Mouse (Mus musculus) heart, embryonic 16.5 days (tissue): ENCODE data around the gene Syngr2. TPM values are rescaled to one million over a fixed set of nuclear protein-coding genes. Genes with fewer than 3 reads are reported as not detected.
"Not testable (repeated sequence)": the region's sequence is repeated elsewhere in the genome, so short reads cannot be mapped to it uniquely, and the experiment has no call there.

Source experiments
- ATAC-seq: fragments of 200-750 bp; cut with Nextera tagmentation; replicated peaks from 2 replicates; pipeline ENCODE4 v1.8.0; 2017; ENCODE audit warnings: moderate number of reproducible peaks; ENCODE audit not compliant: insufficient read depth, low FRiP score; ENCODE audit errors: extremely low read depth
- H3K27ac ChIP-seq: fragments of 300-500 bp; sonication (generic); 2 replicates; pipeline ENCODE4 v1.5.1; 2014; ENCODE audit warnings: mild to moderate bottlenecking, low read length, control low read depth, moderate library complexity
- H3K27me3 ChIP-seq: fragments of 300-500 bp; sonication (generic); 2 replicates; pipeline ENCODE4 v1.6.1; 2014; ENCODE audit warnings: low read length, mixed read lengths; ENCODE audit not compliant: control insufficient read depth, insufficient read depth
- H3K36me3 ChIP-seq: fragments of 300-500 bp; sonication (generic); 2 replicates; pipeline ENCODE4 v1.6.1; 2014; ENCODE audit not compliant: control insufficient read depth, insufficient read depth
- H3K4me1 ChIP-seq: fragments of 300-500 bp; sonication (generic); 2 replicates; pipeline ENCODE4 v1.6.1; 2014; ENCODE audit warnings: low read length, mixed read lengths; ENCODE audit not compliant: control insufficient read depth, insufficient read depth
- H3K4me2 ChIP-seq: fragments of 300-500 bp; sonication (generic); 2 replicates; pipeline ENCODE4 v1.6.1; 2014; ENCODE audit warnings: low read depth, mild to moderate bottlenecking, control low read depth, low read length
- H3K4me3 ChIP-seq: fragments of 300-500 bp; sonication (generic); 2 replicates; pipeline ENCODE4 v1.5.1; 2014; ENCODE audit warnings: mild to moderate bottlenecking, control low read depth, low read length
- H3K9ac ChIP-seq: fragments of 300-500 bp; sonication (generic); 2 replicates; pipeline ENCODE4 v1.6.1; 2014; ENCODE audit warnings: low read length, control low read depth
- H3K9me3 ChIP-seq: fragments of 300-500 bp; sonication (generic); replicated peaks from 2 replicates; pipeline ENCODE4 v1.6.1; 2016; ENCODE audit warnings: low read length; ENCODE audit not compliant: control insufficient read depth
- WGBS: fragments of 180-500 bp; shearing (Covaris S2); extraction: QIAGEN DNeasy Blood & Tissue Kit; methylation state at CpG from one replicate; pipeline ENCODE4 v1.1.7; 2014; 5-methylcytosine and 5-hydroxymethylcytosine counted together
- polyA plus RNA-seq: library from polyadenylated mRNA; unstranded; fragments of >200 nt; fragmentation: Nextera tagmentation; extraction: Ambion mirVana; gene quantifications from 2 replicates; pipeline ENCODE4 v1.2.1, GENCODE M21; 2015

The Syngr2 gene
- polyA plus RNA-seq, 1 experiment from 2014 or later = 133 TPM

DNA sequence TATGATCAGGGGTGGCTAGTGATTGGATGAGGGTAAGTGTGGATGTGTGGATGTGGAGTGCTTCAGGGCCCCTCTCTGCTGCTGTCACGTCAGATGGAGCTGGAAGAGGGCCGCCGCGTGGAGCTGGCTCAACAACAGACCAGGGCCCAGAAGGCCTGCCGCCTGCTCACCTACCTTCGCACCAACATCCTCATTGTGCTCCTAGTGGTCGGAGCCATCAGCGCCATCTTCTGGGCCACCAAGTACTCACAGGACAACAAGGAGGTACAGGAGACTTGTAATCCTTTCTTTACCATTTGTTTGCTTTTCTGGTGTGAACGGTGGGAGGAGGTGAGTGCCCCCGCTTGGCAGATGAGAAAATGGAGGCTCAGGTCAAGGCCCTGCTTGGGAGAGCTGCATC, 23.2 kb upstream of the Syngr2 start:
- H3K9me3 ChIP-seq = no peaks in the 10 kb centered on the region

DNA sequence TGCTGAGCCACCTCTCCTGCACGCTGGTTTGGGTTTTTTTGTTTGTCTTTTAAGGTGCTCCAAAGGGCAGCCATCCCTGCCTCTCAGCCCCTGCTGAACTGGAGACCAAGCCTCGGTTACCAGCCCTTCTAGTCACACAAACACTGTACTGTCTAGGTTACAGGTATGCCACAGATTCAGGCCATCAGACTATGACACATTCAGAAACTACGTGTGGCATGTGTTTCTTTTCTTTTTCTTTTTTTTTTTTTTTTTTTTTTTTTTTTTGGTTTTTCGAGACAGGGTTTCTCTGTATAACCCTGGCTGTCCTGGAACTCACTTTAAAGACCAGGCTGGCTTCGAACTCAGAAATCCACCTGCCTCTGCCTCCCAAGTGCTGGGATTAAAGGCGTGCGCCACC, 21.0 kb upstream of the Syngr2 start:
- not testable (repeated sequence) for H3K27ac ChIP-seq, H3K27me3 ChIP-seq, ATAC-seq, H3K9ac ChIP-seq, H3K36me3 ChIP-seq, H3K9me3 ChIP-seq, H3K4me3 ChIP-seq, H3K4me2 ChIP-seq
- H3K4me1 ChIP-seq = peaks cover 12% of the 10 kb centered on the region
- WGBS = 81% methylated on average over 7 of the region's 7 CpGs

More for the DNA sequence above, 23.2 kb upstream of the Syngr2 start:
- H3K9ac ChIP-seq = no peak overlapping the region
- no peaks in the 10 kb centered on the region; the same call in 1 of the 2 replicates for H3K27me3 ChIP-seq
- WGBS = 15% methylated on average over 10 of the region's 10 CpGs
- no peak overlapping the region for H3K4me3 ChIP-seq
- no peak overlapping the region for H3K4me2 ChIP-seq
- ATAC-seq = no peak
- no peak overlapping the region for H3K27ac ChIP-seq
- no peaks in the 10 kb centered on the region for H3K36me3 ChIP-seq
- H3K4me1 ChIP-seq = peaks cover 23% of the 10 kb centered on the region

DNA sequence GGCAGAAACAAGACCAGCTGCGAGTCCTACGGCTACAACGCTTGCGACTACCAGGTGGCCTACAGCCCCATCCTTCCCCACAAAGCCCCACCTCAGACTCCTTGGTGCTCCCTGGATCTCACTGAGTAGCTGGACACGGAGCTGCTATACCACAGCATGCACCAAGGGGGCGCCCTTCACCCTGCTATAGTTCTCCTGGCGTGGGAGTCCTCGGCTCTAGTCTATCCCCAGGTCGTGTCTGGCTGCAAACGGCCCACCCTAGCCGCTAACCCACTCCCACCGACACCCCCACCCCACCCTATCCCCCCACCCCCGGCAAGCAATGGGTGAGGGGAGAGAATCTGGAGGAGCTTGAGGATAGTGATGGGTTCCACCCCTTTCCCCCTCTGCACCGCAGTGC, 19.2 kb upstream of the Syngr2 start:
- 6% methylated on average over 13 of the region's 14 CpGs for WGBS
- Histone ChIP-seq H3K27me3 (no peaks in the 10 kb centered on the region), H3K4me2 (peak overlapping the region; percentile 55), H3K9ac (peak overlapping the region; percentile 42), H3K9me3 (no peaks in the 10 kb centered on the region), H3K4me1 (peaks cover 11% of the 10 kb centered on the region), H3K36me3 (no peaks in the 10 kb centered on the region), H3K27ac (no peak overlapping the region), H3K4me3 (peak overlapping the region; percentile 34)
- ATAC-seq = peak; percentile 15

DNA sequence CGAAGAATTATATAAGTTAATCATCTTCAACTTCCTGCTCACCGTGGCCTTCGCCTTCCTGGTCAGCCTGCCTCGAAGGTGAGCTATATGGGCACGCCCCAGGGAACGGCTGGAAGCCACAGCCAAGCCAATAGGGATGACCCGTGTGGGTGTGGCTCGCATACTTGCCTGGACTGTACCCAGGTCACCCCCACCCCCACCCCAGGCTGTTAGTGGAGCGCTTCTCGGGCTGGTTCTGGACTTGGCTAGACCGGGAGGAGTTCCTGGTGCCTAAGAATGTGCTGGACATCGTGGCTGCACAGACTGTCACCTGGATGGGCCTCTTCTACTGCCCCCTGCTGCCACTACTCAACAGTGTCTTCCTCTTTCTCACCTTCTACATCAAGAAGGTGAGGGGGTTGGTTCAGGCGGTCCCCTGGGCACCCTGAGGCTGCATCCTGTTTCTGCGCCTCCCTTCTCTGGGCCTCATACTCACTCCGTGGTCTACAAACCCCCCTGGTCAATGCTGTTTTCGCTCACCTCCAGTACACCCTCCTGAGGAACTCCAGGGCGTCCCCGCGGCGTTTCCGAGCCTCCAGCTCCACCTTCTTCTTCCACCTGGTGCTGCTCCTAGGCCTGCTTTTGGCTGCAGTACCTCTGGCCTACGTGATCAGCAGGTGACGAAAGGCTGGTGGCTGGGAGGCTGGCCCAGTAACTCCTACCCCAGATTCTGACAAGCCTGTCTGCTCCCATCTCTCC, 18.6 kb upstream of the Syngr2 start:
- WGBS = 32% methylated on average over 22 of the region's 23 CpGs
- Histone ChIP-seq H3K4me3 (peak overlapping the region; percentile 34), H3K4me2 (peak overlapping the region; percentile 55), H3K36me3 (no peaks in the 10 kb centered on the region), H3K27ac (no peak overlapping the region), H3K27me3 (no peaks in the 10 kb centered on the region), H3K9me3 (no peaks in the 10 kb centered on the region), H3K9ac (peak overlapping the region; percentile 42), H3K4me1 (peaks cover 11% of the 10 kb centered on the region)
- ATAC-seq = no peak; the same call in 1 of the 2 replicates

DNA sequence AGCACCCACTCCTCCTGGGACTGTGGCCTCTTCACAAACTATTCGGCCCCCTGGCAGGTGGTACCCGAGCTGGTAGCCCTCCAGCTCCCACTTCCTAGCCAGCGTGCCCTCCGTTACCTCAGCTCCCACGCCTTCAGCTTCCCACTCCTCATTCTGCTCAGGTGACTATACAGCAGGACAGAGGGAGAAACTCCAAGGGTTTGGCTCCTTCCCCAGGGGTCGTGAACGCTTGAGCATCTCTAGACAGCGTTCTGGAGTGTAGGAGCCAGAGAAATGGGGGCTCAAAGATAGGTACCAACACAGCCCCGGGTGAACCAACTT, 18.1 kb upstream of the Syngr2 start:
- H3K9ac ChIP-seq = no peak overlapping the region
- no peaks in the 10 kb centered on the region for H3K9me3 ChIP-seq
- ATAC-seq = no peak

DNA sequence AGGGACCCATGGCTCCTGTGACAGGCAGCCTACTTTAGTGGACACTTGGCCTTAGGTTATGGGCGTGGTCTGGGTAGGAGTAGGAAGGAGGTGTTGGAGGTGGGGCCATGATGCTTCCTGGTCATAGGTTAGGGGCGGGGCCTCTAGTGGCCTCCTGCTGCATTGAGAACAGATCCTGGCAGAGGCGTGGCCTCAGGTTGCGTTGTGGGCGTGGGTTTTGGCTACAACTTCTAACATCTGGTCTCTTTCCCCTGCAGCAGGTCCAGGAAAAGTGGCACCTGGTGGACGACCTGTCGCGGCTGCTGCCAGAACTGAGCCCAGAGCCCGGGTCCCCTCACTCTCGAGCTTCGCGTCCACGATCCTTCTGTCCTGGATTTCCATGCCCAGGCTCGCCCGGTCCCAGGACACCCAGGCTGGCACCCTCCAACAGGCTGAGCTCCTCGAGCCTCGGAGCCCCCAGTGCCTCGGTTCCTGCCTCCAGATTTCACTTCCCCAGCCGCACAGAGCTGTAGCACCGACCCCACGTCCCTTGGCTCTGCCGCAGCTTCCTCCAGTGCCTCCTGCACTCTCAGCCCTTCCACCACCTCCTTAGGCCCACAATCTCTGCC, 17.1 kb upstream of the Syngr2 start:
- Histone ChIP-seq H3K4me1 (peaks cover 11% of the 10 kb centered on the region), H3K4me2 (peak overlapping the region; percentile 66), H3K36me3 (no peaks in the 10 kb centered on the region), H3K27me3 (no peaks in the 10 kb centered on the region), H3K9me3 (no peaks in the 10 kb centered on the region), H3K4me3 (peak overlapping the region; percentile 37), H3K27ac (peak overlapping the region; percentile 53; the same call in 1 of the 2 replicates), H3K9ac (peak overlapping the region; percentile 67)
- 11% methylated on average over 22 of the region's 22 CpGs for WGBS
- ATAC-seq = no peak; the same call in 1 of the 2 replicates

More for the DNA sequence above, 18.1 kb upstream of the Syngr2 start:
- H3K4me3 ChIP-seq = no peak overlapping the region
- no peaks in the 10 kb centered on the region for H3K27me3 ChIP-seq
- WGBS = 79% methylated on average over 9 of the region's 9 CpGs
- H3K36me3 ChIP-seq = no peaks in the 10 kb centered on the region
- no peak overlapping the region for H3K27ac ChIP-seq
- H3K4me1 ChIP-seq = peaks cover 11% of the 10 kb centered on the region
- H3K4me2 ChIP-seq = no peak overlapping the region

DNA sequence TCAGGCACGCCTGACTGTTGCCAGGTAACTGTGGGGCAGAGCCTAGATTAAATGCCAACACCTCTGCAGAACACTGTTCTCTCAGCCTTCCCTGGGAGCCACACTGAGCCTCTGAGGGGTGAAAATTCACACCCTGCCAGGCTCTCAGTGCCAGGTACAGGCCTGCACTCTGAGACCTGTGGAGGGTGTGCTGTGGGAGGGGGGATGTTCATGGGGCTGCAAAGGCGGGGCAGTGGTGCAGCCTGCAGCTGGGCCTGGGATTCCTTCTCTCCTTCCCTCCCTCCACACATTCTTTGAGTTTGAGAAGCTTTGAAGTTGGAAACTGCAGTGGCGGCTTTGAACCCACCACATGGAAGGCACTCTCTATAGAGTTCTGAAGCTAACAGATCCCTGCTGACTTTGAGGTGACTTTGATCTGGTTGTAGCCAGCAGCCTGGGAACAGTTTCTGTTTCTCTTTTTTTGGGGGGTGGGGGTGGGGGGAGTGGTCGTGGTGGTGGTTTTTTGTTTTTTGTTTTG, 15.4 kb upstream of the Syngr2 start:
- no peaks in the 10 kb centered on the region for H3K27me3 ChIP-seq
- no peak overlapping the region for H3K4me3 ChIP-seq
- no peaks in the 10 kb centered on the region for H3K9me3 ChIP-seq
- no peak overlapping the region for H3K4me2 ChIP-seq
- no peak overlapping the region for H3K9ac ChIP-seq
- H3K4me1 ChIP-seq = peaks cover 18% of the 10 kb centered on the region
- H3K36me3 ChIP-seq = no peaks in the 10 kb centered on the region
- 53% methylated on average over 4 of the region's 4 CpGs for WGBS
- H3K27ac ChIP-seq = no peak overlapping the region
- ATAC-seq = 0 out of 2 replicates have a peak, but pooled peaks have one; percentile 16

DNA sequence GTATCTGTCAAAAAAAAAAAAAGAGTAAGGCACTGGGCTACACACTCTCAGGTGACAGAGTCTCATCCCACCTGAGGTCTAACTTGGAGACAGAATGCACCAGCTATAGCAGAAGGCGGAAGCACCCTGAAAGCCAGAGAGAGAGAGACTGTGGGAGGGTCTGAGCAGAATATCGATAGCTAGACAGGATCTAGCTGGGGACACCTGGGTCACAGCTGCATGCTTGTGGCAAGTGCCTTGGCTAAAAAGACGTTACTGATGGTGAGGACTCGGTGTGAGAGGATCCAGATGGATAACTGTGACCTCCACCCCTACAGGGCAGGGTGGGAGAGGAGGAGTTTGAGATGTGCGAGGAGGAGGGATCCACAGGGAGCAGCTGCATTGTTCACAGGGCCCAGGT, 12.5 kb upstream of the Syngr2 start:
- Histone ChIP-seq H3K36me3 (no peaks in the 10 kb centered on the region), H3K4me1 (peaks cover 11% of the 10 kb centered on the region), H3K4me3 (no peak overlapping the region), H3K27ac (peak overlapping the region; percentile 27; the same call in 1 of the 2 replicates), H3K27me3 (no peaks in the 10 kb centered on the region), H3K4me2 (no peak overlapping the region), H3K9me3 (no peaks in the 10 kb centered on the region), H3K9ac (no peak overlapping the region; the same call in 1 of the 2 replicates)
- WGBS = 48% methylated on average over 5 of the region's 5 CpGs
- no peak for ATAC-seq

DNA sequence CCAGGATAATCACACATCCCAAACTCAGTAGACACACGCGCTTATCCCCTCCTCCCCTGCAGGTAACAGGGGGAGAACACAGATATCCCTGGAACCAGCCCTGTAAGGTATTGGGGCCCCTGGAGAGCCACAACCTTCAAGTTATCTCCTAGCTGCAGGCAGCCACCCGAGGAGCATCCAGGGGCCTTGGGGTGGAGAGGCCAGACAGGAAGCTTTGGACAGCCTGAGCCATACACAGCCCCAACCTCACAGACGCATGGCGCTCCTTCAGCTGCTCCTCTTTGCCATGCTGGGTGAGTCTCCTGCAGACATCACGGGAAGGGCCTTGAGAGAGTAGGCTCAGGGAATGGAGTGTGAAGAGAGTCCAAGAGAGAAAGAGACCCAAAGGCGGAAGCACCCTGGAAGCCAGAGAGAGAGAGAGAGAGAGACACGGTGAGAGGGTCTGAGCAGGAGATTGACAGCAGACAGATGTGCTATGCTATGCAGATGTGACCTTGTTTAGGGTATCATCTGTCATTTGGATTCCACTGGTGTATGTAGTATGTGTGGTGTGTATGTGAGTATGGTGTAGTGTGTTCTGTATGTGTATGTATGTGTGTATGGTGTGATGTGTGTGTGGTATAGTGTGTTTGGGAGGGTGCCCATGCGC, 11.8 kb upstream of the Syngr2 start, which contains the start of gene 6030468B19Rik:
Gene 6030468B19Rik (plus strand): TSS at position 150 of the 649 bp plus-strand sequence.
- Histone ChIP-seq H3K4me2 (no peak within 1 kb of the TSS), H3K4me1 (peaks cover 9% of the 10 kb centered on the region), H3K27me3 (no peaks in the 10 kb centered on the region), H3K27ac (peak within 1 kb of the TSS; percentile 36; the same call in 1 of the 2 replicates), H3K4me3 (no peak within 1 kb of the TSS), H3K9me3 (no peaks in the 10 kb centered on the region), H3K36me3 (no peaks in the 10 kb centered on the region), H3K9ac (no peak within 1 kb of the TSS; the same call in 1 of the 2 replicates)
- 41% methylated on average over 9 of the region's 9 CpGs for WGBS
- ATAC-seq = no peak
